Mouse (Mus musculus): ENCODE measurements around the gene Epb41l2.
A peak's percentile ranks its signal among the peaks of the same experiment; 100 is the strongest.

Epb41l2 gene

DNA sequence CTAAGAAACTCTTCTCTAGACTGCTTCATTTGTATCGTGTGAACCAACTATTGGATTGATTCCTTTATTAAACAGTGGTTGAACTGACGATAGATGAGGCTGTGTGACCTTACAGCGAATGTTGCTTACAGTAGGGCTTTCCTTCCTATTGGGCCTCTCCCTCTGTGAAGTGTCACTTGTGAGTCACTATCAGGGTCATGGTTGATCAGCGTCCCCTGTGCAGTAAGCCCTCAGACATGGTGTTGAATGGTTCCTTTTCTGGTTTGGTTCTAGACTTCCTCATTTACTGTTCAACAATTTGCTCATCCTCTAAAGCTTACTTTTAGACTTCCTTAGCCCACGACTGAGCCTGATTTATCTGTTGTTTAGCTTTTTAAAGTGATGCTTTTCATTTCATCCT, 7.1 kb downstream of the Epb41l2 start:
- DNase-seq, result peak; percentile 92

DNA sequence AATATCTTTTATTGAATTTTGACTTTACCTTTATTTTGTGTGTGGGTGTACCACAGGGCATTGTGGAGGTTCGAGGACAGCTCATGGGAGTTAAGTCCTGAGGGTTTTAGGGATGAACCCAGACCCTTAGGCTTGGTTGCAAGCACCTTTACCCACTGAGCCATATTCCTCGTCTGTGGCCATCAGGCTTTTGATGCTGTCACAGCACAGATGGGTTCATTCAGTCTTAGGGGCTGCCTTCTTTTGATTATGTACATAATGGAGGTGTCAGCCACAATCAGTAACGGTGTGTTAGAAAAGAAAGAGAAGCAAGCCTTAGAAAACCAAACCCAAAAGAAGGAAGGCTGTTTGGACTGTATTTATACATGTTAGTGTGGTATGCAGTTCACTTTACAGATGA, 9.3 kb downstream of the Epb41l2 start:
- DNase-seq, result peak; percentile 6

- DNase-seq, result peak; percentile 90
These were observed 10.1 kb downstream of the Epb41l2 start for GRCm38 (mm10) chr10:25369691-25370090.

- peak; percentile 52 for DNase-seq
These were observed 11.7 kb downstream of the Epb41l2 start for GRCm38 (mm10) chr10:25371336-25371735.

DNA sequence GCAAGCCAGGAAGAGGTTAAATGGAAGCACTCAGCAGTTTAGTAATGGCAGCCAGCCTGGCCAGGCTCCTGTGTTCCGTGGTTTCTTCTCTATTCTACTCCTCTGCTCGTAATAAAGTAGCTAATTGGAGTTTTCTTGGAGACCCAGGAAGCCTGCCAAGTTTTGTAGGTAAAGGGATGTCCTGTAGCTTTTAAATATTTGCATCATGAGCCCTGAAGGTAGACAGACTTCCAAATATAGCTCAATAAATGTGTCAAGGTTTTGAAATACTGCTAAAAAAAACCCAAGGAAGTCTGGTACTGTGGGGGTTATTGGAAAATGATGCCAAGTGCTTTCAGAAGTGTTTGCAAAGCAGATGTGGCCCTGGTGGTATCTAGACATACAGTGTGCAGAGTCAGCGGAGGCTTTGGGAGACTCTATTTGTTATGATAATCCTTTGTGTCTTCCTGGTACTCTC, 12.3 kb downstream of the Epb41l2 start:
- DNase-seq, result peak; percentile 76

DNA sequence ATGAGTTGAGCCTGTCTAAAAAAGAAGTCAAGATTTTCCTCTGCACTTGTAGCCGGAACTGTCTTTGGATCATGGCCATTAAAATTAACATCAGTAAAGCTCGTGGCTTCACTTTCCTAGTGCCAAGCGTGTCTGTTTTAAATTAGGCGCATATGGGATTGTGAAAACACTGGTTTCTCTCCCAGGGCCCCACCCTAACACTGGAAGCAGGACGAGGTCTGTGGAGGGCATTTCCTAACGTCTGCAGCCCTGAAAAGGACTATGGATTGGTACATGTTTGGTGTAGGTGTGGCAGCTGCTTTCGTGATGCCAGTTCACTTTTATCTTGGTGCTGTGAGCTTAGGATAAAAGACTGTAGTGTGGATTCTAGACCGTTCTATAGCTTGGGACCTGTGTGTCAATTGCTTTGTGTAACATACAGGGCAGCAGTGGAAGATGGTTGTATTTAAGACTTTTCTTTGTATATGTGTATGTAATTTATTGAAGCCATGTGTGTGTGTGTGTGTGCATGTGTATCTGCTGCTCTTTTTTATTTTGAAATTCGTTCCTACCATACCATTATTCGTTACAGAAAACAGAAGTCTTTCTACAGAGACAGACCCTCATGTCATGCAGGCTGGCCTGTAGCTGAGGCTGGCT, 13.0 kb downstream of the Epb41l2 start:
- DNase-seq, result peak; percentile 93

- DNase-seq, result peak; percentile 65
These were observed 15.4 kb downstream of the Epb41l2 start for GRCm38 (mm10) chr10:25375036-25375435.

GRCm38 (mm10) chr10:25380746-25381481, 21.3 kb downstream of the Epb41l2 start:
- DNase-seq, result peak; percentile 62

DNA sequence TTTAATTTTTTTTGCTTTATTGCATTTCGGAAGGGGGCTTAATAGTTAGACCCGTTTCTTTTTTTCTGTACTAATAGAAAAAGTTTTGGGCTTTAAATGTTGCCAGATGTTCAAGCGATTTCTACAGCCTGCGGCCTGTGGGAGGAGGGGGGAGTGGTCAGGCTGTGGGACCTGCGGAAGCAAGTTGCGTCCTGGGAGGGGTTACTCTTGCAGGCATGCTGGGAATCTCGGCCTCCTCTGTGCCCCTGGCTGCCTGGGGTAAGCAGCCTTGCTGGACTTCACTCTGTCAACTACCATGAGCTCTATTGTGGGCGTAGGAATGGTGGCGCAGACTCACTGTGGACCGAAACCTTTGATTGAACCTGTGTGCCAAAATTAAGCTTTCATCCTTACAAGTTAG, 22.4 kb downstream of the Epb41l2 start:
- peak; percentile 96 for DNase-seq

- no peak for DNase-seq
These were observed 23.6 kb downstream of the Epb41l2 start for GRCm38 (mm10) chr10:25383171-25383570.

DNA sequence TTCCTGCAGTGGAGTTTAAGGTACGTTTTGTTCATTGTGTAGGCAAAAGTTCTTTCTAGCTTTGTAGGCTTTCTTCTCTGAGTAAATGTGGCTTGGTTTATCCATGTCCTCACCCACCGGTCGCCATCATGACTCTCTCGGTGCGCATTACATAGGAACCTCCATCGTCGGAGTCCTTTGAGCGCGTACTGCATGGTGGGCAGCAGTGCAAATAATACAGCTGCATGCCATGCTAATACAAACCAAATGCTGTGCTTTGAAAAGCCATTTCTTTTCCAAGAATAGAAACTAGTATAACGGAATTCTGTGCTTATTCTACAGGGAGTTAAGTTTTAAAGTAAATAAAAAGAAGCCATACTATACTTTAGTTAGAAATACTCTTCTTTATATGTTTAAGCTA, 24.8 kb downstream of the Epb41l2 start:
- peak; percentile 67 for DNase-seq

DNA sequence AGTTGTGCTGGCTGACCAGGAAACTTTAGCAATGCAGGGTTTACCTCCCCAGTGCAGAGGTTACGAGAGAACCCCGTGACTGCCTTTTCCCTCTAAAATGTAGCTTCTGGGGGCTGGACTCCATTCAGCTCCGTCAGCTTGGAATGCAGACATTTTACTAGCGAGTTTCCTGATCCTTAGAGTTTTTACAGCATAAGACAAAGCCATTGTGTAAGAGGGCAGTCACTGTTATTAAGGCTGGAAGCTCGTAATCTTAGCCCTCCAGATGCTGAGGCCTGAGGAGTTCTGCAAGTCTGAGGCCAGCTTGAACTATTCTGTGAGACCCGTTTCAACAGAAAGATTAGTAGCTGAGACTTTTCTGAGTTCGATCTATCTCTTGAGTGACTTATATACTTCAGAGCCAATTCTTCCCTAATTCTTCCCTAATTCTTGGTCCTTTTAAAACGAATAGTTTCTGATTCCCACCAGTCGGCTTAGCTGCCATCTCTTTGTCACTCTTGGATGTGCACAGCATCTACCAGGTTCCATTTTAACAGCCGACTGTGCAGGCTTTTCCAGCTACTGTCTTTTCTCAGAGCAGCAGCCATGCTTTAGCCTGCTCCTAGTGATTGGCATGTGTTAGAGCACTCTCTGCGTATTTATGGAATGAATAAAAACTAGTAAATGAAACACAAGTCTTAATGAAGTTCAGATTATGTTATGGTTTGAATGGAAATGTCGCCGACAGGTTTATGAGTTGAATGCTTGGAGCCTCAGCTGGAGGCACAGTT, 26.4 kb downstream of the Epb41l2 start:
- peak; percentile 70 for DNase-seq

GRCm38 (mm10) chr10:25386868-25387267, 27.3 kb downstream of the Epb41l2 start:
- DNase-seq, result peak; percentile 95

GRCm38 (mm10) chr10:25387268-25387667, 27.7 kb downstream of the Epb41l2 start:
- DNase-seq, result peak; percentile 83

DNA sequence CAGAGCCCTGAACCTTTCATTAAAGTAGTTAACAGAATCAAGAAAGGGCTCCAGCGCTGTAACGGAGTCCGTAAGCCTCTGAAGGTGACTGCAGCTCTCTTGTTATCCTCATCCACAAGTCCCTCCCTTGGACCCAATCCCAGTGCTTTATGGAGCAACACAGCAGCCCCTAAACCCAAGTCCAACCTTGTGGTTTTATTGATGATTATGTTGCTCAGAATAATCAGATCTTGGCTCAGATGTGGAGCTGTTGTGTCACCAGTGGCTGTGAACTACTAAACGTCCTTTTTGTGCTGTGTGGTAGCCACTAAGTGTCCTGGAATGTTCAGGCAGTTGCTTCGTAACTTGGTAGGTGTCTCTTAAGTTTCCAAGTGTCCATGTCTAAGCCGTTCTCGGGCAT, 33.2 kb downstream of the Epb41l2 start:
- DNase-seq, result peak; percentile 83

GRCm38 (mm10) chr10:25393721-25394120, 34.1 kb downstream of the Epb41l2 start:
- DNase-seq, result peak; percentile 57

- DNase-seq, result peak; percentile 97
These were observed 35.8 kb downstream of the Epb41l2 start for GRCm38 (mm10) chr10:25395236-25395886.

DNA sequence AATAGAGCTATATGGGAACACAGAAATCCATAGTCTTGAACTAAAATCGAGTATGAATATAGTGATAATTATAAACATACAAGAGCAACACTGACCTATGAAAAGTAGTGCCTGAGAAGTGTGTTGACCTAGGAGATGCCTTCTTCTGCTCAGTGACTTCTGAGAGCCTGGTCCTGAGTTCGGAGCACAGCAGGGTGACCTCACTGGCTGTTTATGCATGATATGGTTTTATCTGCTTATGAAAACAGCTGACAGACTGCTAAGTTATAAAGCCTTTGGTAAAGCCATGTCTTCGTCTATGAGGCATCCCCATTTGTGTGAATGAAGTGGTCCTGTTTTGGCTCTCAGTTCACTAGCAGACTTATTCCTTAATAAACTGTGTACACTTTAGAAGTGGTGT, 37.3 kb downstream of the Epb41l2 start:
- peak; percentile 74 for DNase-seq

DNA sequence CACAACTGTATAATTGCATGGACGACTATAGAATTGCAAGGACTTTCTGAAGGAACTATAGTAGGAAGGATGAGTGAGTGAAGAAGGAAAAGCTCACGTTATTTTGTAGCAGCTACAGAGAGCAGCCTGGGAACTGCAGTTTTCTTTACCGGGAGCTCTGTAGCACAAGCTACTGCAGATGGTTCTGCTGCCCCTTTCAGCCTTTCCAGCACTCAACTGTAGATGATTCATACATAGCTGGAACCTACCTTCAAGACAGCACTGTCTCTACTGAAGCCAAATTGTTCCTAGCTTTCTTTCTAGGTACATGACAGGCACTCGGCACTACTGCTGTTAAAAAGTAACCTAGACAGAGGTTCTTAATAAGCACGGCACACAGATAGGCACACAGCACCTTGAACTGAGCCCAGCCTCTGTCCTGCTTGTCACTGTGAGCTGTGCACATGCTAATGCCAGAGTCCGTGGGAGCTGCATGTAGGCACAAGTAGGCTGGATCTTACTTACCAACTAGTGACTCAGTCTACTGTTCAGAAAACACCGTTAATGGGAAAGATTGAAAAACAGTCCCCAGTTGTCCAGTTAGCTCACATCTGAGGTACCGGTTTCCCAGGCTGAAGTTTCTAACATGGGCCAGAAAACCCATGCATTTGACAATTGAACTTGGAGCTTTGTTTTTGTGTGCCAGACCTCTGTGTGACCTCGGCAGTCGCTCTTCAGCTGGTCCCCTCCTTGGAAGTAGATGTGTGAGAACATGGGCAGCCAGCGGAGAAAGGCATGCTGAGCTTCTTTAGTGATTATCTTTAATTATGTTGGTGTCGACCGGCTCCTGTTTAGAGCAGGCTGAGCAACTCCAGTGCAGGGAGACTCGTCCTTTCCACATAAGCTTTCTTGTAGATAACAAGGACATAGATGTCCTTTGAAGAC, 38.4 kb downstream of the Epb41l2 start:
- DNase-seq, result peak; percentile 86

GRCm38 (mm10) chr10:25399016-25399415, 39.4 kb downstream of the Epb41l2 start:
- peak; percentile 62 for DNase-seq

DNA sequence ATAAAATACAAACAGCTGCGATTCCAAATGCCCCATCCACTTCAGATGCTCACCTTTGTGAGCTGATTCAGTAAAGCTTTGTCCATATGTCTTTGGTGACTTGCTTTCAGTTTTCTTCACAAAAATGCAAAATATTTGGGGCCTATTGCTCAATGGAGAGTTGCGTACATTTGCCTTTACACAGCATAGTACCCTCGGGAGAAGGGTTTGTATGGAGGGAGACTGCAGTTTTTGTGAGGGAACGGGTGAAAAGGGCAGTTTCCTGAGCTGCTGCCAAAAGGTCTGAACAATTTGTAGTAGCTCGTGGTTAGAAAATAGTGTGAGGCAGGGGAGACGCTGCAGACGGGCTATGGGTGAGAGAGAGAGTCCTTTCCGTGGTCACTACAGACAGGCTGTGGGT, 40.5 kb downstream of the Epb41l2 start:
- peak; percentile 74 for DNase-seq

DNA sequence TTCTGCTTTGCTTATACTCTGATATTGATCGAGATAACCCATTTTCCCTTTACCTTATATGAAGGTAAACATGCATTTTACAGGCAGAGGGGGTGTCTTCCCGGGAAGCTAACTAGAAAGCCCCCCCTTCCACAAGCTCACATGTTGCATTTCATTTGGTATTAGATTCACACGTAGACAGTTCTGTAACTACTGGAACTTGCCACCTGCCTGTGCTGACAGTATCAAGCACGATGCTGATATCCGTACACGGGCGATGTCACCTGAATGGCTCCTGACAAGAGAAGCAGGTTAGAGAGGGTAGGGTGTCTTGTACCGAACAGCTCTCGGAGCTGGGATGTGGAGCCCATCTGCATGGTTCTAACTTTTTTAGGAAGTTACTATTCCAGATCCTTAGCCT, 41.0 kb downstream of the Epb41l2 start:
- DNase-seq, result peak; percentile 55

All from heart, adult 11 months (tissue).